Mouse (Mus musculus) ES-CJ7 (cell line): ENCODE data around the gene Ccdc191.

Source experiments
- DNase-seq: peaks from one replicate; pipeline ENCODE4 v3.0.0; 2011; ENCODE audit warnings: low read depth, low spot score

The Ccdc191 gene

DNA sequence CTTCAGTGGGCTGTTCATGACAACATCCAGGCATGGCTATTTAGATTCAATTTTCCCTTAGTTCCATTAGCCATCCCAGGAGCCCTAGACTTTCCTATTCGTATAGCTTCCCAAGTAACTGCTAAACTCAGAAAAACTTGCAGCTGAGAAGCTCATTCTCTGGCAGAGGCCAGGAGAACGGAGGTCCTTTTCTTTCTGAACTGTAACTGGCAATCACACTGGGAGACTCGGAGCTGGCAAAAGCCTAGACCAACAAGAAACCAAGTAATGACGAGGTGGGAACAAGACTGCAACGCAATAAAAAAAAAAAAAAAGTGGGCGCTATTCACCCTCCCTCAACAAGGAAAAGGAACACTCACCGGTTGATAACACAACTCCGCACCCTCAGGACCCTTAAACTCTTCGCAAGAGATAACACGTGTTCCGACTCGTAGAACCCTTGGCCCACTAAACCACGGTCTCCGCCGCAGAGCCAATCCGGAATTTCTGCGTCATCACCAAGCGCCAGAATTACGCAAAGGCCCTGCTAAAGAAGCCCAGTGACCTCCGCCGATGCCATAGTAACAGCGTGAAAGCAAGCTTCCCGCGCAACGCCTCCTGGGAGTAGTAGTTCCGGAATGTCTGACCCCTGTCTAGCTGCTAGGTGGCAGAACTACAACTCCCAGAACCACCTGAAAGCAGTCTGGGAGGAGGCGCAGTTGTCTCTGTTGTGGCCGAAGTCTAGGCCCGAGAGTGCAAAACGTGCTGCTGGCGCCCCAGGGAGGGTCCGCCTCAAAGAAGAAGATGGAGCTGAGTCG lies at the start of gene Ccdc191:
TSS of gene Ccdc191 (plus strand) at position 593 of the 797 bp plus-strand sequence.
- DNase-seq = peak; percentile 100

DNA sequence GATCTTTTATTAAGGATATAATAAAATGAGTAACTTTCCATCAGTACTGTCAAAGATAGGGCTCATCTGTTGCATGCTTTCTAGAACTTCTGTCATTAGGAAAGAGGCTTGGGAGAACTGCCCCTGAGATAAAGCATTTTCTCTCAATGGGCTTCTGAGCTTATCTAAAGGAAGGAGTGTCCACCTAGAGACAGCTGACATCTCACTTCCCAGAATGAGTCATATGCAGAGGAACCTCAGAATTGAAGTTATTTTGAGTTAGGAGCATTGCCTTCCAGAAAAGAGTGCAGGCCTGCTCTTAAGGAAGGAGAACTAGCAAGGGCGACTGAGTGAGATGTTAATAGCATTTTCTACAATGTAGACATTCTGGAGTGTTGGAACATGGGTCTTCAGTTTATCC lies 48.4 kb upstream of the Ccdc191 start:
- no peak for DNase-seq

DNA sequence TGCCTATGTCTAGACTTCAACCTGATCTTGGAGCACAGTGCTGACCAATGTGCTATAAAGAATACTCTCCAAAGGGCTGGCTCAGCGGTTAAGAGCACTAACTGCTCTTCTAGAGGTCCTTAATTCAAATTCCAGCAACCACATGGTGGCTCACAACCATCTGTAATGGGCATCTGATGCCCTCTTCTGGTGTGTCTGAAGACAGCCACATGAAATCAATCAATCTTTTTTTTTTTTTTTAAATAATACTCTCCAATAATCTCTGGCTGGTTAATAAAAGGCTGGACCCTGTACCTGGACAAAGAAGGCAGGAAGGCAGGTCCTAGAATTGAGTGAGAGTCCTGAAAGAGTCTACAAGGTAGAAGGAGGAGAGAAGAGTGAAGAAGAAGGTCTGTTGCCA lies 39.8 kb upstream of the Ccdc191 start:
- no peak for DNase-seq

DNA sequence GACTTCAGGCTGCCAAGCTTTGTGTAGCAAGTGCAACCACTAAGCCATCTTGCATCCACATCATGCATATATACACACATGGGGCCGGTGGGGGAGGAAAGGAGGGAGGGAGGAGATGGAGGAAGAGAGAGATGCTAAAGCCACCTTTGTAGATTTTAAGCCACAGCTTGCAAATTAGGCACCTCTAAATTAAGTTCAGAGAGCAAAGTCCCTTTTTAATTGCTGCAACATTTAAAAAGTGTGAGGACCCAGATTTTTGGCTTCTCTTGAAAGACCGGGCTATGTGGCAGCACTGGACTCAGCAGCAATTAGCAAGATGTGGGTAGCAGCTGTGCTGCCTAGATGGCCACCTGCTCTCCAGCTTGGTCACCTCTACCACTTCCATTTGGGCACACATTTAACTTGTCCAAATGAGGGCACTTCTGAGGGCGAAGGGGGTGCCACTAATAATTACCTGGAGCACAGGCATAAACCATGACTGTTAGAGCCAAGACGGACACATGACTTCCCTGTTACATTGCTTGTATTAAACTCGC lies 30.6 kb upstream of the Ccdc191 start:
- no peak for DNase-seq

DNA sequence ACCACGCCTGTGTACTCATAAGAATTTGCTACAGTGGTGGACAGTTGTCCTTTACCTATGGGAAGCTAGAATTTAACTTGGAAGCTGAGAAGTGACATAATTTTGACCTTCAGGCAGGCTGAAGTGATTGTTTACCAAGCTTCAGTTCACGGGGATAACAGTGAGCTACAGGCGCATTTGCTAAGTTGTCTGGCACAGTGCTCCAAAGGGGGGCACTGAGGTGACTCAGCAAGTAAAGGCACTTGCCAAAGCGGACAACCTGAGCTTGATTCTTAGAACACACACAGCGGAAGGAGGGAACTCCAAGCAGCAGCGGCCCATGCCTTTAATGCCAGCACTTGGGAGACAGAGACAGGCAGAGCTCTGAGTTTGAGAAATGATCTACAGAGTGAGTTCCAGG lies 29.0 kb upstream of the Ccdc191 start:
- peak; percentile 31 for DNase-seq

DNA sequence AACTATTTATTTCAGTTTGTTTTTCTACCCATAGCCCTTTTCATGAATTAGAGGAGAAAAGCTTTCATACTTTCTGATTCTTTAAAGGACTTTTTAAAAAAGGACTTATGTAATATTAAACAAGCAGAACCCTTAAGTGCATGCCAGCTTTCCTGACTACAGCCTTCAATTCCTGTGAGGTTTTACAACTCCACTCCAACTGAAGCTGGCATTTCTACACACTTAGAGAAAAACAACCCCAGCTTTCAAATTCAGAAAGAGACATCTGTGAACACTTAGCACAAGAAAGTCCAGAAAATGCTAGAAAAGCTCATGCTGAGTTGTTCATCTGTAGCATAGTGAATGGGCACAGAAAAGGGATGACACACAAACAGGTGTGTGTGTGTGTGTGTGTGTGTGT lies 19.8 kb upstream of the Ccdc191 start:
- no peak for DNase-seq

DNA sequence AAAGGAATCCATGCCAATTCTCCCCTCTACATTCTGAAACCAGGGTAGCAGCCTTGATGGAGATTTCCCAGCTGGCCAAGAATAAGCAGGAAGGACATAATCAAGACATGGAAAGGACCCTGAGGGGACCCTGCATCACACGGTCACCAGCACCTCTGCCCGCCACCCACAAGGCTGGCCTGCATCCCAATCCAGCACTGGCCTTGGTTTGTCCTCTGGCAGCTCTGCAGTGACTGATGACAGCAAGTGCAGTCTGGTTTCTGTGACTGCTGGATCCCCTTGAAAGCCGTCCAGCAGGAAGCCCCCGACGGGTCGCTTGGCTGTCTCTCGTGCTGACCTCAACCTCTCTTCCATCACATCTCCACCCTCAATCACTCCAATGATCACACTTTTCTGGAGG lies 18.2 kb upstream of the Ccdc191 start:
- no peak for DNase-seq

DNA sequence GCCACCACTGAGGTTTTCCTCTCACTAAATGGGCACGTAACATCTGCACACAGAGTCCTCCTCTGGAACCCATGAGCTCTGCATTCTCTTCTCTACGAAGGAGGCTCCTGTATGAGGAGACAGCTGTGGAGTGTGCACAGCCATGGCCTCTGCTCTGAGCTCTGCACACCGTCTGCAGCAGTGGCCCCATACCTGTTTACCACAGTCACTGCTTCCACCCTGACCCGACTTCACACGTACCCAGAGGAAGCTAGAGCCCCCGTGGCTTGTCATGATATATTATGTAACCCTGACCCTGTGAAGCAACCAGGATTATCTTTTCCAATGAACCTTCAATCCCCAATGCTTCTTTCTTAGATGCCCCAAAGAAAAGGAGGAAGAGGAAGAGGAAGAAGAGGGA lies 9.8 kb upstream of the Ccdc191 start:
- DNase-seq = no peak

DNA sequence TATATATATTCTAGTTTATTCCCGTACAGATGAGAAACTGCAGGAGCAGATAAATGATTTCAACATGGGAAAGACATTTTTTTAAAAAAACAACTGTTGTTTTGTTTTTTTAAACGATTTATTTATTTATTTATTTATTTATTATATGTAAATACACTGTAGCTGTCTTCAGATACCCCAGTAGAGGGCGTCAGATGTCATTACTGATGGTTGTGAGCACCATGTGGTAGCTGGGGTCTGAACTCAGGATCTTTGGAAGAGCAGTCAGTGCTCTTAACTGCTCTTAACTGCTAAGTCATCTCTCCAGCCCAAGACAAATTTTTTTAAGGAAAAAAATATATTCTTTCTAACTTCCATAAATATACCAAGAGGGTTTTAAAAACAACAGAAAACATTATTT lies 8.0 kb upstream of the Ccdc191 start:
- peak; percentile 67 for DNase-seq

DNA sequence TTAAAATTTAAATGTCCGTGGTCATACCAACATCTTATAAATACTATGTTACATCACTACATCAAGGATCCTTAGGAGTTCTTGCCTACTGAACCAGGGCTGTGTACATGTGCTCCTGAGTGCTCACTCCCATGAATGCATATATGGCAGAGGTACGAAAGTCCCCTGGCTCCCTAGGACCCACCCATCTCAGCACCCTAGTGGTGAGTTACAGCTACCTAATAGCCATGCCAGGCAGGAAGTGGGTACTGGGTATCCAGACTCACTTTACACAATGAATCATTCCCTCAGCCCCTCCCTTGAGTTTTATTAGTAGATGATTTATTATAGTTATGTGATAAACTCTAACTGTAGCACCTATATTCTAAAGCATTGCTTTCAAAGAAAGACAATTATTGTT lies 7.3 kb upstream of the Ccdc191 start:
- no peak for DNase-seq

DNA sequence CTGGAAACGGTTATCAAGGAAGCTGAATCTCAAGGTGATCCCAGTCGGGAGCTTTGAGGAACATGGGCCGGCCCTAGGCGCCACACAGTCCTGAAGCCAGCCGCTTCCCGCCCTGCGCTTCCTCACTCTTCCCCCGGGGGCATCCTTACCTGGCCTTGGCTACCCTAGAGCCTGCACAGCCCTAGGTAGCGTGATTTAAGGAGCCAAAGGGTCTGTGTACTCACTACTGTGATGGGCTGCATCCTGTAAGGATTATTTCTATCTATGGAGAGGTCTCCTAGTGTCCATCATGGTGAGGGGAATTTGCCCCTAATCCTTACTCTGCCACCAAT lies 371 bp downstream of the Ccdc191 start:
- DNase-seq = peak; percentile 85

DNA sequence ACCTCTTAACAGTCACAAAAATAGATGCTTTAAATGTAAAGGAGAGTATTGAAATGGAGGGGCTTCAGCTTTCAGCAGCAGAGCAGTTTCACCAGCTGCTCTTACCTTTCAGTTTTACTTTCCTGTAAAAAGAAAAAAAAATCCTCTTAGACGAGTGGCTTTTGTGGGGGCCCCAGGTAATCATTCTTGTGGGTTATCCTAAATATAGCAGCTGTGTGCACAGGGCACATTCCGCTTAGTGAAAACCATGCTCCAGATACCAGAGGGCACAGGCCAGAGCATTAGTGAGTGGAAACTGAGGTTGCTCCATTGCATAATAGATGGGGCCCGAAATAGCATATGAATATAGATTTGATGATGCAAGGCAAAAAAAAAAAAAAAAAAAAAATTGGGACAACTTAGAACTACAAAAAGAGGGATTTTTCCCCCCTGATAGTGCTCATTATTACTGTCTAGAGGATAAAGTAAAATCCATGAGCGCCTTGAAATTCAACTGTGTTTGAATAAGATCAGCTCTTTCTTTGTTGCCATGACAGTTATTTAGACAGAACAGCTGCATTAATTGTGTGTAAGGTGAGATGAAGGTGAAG lies 1.2 kb downstream of the Ccdc191 start:
- no peak for DNase-seq

DNA sequence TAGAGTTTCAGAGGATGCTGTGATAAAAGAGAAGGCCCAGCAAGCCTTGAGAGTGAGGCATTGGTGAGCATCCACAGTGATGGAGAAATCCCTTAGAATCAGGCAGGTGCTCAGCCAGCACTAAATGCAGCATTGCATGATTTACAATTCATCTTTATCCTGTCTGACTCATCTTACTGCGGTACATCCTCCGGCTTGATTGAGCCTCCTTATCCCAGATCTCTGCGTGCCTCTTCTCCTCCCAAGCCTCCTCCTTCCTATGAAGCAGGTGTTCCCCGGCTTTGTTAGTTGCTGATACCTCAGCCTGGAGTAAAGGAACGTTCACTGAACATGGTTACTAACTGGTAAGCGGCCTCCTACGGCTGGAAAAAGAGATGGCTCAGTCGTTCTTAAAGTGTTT lies 4.9 kb downstream of the Ccdc191 start:
- DNase-seq = no peak

DNA sequence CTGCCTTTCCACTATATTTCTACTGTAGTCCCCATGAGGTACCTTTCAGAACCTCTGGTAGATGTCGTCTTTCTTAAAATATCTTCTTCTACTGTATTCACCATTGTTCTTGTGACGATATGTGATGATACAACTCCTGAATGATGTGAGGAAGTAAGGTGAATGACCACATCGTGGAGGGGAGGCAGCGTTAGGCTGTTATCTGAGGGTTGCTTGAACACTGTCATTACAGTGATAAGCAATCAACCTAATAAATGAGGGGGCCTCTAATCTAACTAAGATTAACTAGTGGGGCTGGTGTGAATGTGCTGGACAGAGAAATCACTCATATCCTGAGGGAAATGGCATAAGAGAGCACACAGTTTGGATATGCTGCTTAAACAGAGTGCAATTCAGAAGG lies 10.5 kb downstream of the Ccdc191 start:
- no peak for DNase-seq

DNA sequence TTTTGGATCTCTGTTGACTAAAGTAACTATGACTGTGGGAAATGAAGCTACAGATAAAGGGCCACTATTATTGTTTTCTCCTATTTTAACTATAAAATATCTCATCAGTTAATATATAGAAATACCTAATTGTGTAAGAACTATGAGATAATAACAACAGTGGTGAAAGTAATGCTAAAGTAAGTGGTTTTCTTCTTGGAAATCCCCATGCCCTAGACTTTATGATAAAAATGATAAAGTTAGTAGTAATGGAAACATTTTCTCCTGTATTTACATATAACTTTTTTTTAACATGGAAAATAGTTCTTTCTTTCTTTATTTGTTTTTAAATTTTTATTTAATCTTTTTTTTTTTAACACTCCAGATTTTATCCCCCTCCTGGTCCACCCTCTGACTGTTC lies 11.0 kb downstream of the Ccdc191 start:
- no peak for DNase-seq

DNA sequence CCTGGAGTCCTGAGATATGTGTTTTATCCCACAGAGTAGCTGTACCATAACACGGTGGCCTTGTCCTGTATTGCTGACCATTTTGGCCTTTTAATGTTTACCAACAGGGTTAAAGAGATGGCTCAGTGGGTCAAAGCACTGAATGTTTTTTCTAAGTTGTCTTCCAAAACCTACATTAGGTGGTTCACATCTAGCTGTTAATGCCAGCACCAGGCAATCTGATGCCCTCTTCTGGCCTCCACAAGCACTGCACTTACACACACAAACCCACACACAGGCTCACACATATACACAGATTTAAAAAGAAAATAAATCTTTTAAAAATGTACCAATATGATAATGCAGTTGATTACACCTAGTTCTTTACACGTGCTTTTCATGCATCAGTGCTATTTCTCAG lies 19.3 kb downstream of the Ccdc191 start:
- DNase-seq = peak; percentile 45

DNA sequence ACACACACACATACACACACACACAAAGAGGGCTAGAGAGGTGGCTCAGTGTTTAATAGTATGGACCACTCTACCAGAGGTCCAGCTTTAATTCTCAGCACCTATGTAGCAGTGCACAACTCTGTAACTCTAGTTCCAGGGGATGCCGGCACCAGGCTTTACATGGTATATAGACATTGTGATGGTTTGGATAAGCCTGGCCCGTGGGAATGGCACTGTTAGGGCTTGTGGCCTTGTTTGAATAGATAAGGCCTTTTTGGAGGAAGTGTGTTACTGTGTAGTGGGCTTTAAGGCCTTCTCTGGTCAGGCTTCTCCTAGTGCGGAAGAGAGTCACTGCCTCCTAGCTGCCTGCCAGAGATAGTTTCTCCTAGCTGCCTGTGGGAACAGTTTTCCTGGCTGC lies 29.3 kb downstream of the Ccdc191 start:
- DNase-seq = no peak

DNA sequence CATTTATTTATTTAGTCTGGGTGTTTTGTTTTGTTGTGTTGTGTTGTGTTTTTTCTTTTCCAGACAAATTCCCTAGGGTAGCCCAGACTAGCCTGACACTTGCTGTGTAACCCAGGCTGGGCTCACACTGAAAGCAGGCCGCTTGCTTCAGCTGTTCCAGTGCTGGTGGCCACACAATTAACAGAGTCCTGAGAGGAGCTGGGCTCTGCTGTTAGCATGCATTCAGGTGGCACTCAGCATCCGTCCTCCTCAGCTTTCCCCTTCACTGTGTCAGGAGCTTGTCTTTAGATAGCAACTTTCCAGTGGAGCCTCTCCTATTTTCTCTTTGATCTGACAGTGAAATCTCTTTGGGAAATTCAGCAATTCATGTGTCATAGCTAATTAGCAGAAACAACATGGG lies 32.4 kb downstream of the Ccdc191 start:
- DNase-seq = no peak

DNA sequence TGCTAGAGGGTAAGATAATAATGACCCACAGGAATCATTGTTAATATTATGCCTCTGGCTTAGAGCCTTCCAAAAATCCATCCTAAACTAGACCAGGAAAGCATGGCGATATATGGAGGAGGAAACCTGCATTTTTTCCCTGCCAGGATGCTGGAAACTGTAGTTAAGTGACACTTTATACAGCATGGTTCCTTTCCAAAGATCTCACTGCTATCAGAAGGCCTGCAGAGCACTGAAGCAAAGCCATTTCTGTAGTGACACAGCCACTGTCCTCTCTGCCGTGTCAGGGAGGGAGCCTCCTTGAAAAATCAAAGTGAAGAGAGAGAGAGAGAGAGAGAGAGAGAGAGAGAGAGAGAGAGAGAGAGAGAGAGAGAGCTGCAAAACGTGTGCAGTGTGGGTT lies 33.0 kb downstream of the Ccdc191 start:
- DNase-seq = no peak

DNA sequence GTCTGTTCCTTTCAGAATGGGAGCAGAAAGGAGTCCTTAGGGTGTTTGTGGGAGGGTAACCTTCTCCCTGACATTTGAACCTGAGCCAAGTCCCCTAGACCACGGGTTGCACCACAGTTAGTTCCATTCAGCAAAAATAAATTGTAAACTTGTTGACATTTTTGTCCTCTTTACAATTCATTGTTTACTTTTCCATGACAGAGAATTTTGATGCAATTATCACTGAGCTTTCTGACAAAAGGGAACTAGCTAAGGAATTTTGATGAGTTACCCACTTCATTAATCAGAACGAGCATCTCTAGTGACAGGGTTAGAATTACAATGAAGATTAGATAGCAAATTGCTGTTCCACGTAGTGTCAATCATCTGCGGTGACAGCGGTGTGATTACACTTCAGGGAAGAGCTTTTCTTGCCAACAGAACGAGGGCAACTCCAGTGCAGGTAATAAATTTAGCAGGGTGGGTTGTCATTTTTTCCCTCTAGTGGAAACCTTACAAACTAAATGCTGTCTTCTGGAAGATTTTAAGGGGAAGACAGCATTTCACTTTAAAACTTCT lies 35.5 kb downstream of the Ccdc191 start:
- no peak for DNase-seq

DNA sequence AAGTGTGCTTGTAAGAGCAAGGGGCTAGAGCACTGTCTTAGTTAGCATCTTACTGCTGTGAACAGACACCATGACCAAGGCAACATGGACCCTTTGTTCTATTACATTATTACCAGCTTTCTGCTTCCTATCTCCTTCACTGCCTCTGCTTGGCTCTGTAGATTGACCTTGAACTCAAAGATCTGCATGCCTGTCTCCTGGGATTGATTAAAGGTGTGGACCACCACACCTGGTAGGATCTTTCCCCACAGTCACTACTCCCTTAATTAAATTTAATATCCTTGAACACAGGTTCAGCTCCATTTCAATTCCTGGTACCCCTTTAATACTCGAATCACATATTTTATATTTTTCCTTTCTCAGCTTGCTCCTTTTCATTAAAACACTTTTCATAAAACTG lies 36.2 kb downstream of the Ccdc191 start:
- DNase-seq = peak; percentile 17

DNA sequence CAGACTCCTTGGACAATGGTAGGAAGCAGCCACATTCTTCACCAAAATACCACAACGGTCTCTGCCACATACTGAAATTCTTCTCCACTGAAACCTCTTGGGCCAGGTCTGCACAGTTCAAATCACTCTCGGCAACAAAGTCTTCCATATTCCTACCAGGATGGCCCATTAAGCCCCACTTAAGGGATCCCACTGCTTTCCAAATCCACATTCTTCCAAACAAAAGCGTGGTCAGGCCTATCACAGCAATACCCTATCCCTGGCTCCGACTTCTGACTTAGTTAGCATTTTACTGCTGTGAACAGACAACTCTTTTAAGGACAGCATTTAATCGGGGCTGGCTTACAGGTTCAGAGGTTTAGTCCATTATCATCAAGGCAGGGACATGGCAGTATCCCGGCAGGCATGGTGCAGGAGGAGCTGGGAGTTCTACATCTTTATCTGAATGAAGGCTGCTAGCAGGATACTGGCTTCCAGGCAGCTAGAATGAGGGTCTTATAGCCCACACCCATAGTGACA lies 36.8 kb downstream of the Ccdc191 start, which contains the start of gene Qtrt2:
TSS of gene Qtrt2 (minus strand) at position 469 of the 519 bp plus-strand sequence.
- peak; percentile 73 for DNase-seq

DNA sequence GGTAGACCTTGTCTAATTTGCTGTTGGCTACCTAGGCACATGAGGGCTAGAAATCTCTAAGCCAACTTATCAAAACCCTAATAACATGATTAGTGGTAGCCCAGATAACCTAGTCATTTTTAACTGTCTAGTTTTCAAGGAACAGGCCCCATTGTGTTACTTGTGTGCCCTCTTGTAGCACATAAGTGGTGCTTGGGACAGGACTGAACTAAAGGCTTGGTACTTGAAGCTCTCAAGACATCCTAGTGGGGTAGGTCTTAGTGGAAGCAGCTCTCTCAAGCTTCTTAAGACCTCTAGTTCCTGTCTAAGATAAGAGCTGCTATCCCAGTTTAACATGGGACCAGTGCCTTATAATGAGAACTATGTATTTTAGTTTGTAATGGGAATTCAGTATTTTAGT lies 41.0 kb downstream of the Ccdc191 start:
- DNase-seq = no peak
